Mouse (Mus musculus) heart, postnatal 0 days (tissue): Measurements from ENCODE around the gene Mapk8. TPM values are rescaled to one million over a fixed set of nuclear protein-coding genes. Genes with fewer than 3 reads are reported as not detected.

Experiments
- ATAC-seq: fragments of 200-750 bp; cut with Nextera tagmentation; 2 replicates; pipeline ENCODE4 v1.8.0; 2017; ENCODE audit warnings: low read depth, moderate number of reproducible peaks, moderate library complexity; ENCODE audit not compliant: insufficient read depth
- DNase-seq: peaks from one replicate; pipeline ENCODE4 v3.0.0-alpha.2; 2016; ENCODE audit warnings: low spot score
- H3K27ac ChIP-seq: fragments of 300-500 bp; sonication (generic); 2 replicates; pipeline ENCODE4 v1.5.1; 2014; ENCODE audit warnings: low read depth, mild to moderate bottlenecking
- H3K27me3 ChIP-seq: fragments of 300-500 bp; sonication (generic); 2 replicates; pipeline ENCODE4 v1.6.1; 2014; ENCODE audit warnings: low read length, mixed read lengths; ENCODE audit not compliant: control insufficient read depth, insufficient read depth
- H3K36me3 ChIP-seq: fragments of 300-500 bp; sonication (generic); replicated peaks from 2 replicates; pipeline ENCODE4 v1.6.1; 2014; ENCODE audit warnings: low read length, mixed read lengths; ENCODE audit not compliant: control insufficient read depth, insufficient read depth
- H3K4me1 ChIP-seq: fragments of 300-500 bp; sonication (generic); 2 replicates; pipeline ENCODE4 v1.6.1; 2014; ENCODE audit warnings: antibody characterized with exemption; ENCODE audit not compliant: control insufficient read depth, insufficient read depth
- H3K4me2 ChIP-seq: fragments of 300-500 bp; sonication (generic); 2 replicates; pipeline ENCODE4 v1.6.1; 2014; ENCODE audit warnings: low read depth, mild to moderate bottlenecking, low read length, moderate library complexity
- H3K4me3 ChIP-seq: fragments of 300-500 bp; sonication (generic); 2 replicates; pipeline ENCODE4 v1.5.1; 2014; ENCODE audit warnings: low read depth, low read length
- H3K9ac ChIP-seq: fragments of 300-500 bp; sonication (generic); replicated peaks from 2 replicates; pipeline ENCODE4 v1.6.1; 2014; ENCODE audit warnings: low read depth, low read length, mixed read lengths
- H3K9me3 ChIP-seq: fragments of 300-500 bp; sonication (generic); replicated peaks from 2 replicates; pipeline ENCODE4 v1.6.1; 2016; ENCODE audit warnings: low read length; ENCODE audit not compliant: control insufficient read depth
- CTCF ChIP-seq: IDR thresholded peaks from 2 replicates; pipeline ENCODE4 v1.5.1; 2016; ENCODE audit warnings: antibody characterized with exemption, control low read depth, low read depth
- EP300 ChIP-seq: IDR thresholded peaks from 2 replicates; pipeline ENCODE4 v1.6.1; 2016; ENCODE audit warnings: antibody characterized with exemption, low read depth
- WGBS: fragments of 180-500 bp; shearing (Covaris S2); extraction: QIAGEN DNeasy Blood & Tissue Kit; methylation state at CpG from one replicate; pipeline ENCODE4 v1.1.7; 2014; 5-methylcytosine and 5-hydroxymethylcytosine counted together
- polyA plus RNA-seq: library from polyadenylated mRNA; unstranded; fragments of >200 nt; fragmentation: Nextera tagmentation; extraction: Ambion mirVana; gene quantifications from 2 replicates; pipeline ENCODE4 v1.2.1, GENCODE M21; 2015
- total RNA-seq: library from RNA; depleted of rRNA; stranded (reverse); fragments of >200 nt; gene quantifications from 2 replicates; pipeline ENCODE4 v1.2.3, GENCODE M21; 2014; ENCODE audit warnings: low replicate concordance; rRNA removed

Gene Mapk8
- total RNA-seq (59.7 and 88.1 TPM in 2 replicates), polyA plus RNA-seq (10.2 and 12.8 TPM in 2 replicates)

DNA sequence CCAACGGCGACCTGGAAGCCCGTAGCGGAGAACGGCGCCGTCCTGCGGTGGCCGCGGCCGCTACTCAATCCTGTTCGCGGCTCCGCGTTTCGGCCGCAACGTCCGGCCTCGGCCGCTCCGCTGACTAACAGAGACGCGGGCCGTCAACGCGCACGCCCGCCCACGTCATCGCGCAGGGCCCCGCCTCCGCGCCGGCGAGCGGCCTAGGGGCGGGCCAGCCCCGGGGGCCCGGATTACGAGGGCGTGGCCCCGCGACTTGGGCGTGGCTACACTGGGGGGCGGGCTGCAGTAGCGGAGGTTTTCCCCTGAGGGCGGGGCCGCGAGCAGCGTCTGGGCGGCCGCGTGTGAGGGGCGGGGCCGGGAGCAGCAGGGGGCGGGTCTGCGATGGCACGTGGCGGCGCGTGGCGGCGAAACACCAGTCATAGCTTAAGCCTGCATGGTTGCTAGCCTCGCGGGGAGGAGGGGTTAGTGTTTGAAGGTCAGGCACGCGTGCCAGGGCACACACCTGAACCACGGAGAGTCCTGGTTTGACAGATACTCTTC is at the start of gene Mapk8:
Gene Mapk8, minus strand, starts transcription at position 132 of the 543 bp plus-strand sequence.
- H3K4me1 ChIP-seq: peaks cover 30% of the 10 kb centered on the region
- H3K36me3 ChIP-seq: no peaks in the 10 kb centered on the region
- peak within 1 kb of the TSS; percentile 76 for H3K4me2 ChIP-seq
- ATAC-seq (peak; percentile 99), DNase-seq (peak; percentile 92)
- peak within 1 kb of the TSS; percentile 91 for H3K4me3 ChIP-seq
- no peaks in the 10 kb centered on the region for H3K27me3 ChIP-seq
- TF ChIP-seq CTCF (no peak; the same call in 1 of the 2 replicates), EP300 (0 out of 2 replicates have a peak, but pooled peaks have one; percentile 17)
- WGBS: under 1% methylated on average over 68 of the region's 70 CpGs
- H3K9ac ChIP-seq: peak within 1 kb of the TSS; percentile 91
- peak within 1 kb of the TSS; percentile 93 for H3K27ac ChIP-seq
- no peaks in the 10 kb centered on the region for H3K9me3 ChIP-seq

DNA sequence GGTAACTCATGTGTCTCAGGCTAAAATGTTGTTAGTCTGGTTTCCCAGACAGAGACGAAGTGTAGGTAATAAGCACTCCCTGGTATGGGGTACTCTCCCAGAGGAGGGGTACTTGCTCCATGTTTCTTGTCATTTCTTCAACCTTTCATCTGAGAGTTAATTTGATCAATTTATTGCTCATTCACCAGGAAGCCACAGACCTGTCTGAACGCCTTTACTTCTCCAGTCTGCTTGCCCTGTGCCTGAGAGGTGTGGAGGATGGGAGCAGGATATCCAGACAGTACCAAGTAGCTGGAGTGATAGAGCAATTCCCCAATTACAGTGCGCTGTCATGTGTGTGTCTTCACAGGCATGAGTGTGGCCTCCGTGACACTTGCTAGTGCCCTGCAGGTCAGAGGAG is 48.3 kb upstream of the Mapk8 start:
- H3K4me3 ChIP-seq: no peak overlapping the region
- H3K4me1 ChIP-seq: no peaks in the 10 kb centered on the region
- H3K4me2 ChIP-seq: no peak overlapping the region
- WGBS: 71% methylated on average over 4 of the region's 4 CpGs
- no peak overlapping the region for H3K27ac ChIP-seq
- no peaks in the 10 kb centered on the region for H3K9me3 ChIP-seq
- 0 out of 2 replicates have a peak, but pooled peaks cover 5% of the 10 kb centered on the region for H3K27me3 ChIP-seq
- DNase-seq (no peak), ATAC-seq (no peak)
- H3K36me3 ChIP-seq: no peaks in the 10 kb centered on the region
- TF ChIP-seq CTCF (no peak), EP300 (no peak)
- H3K9ac ChIP-seq: no peak overlapping the region

DNA sequence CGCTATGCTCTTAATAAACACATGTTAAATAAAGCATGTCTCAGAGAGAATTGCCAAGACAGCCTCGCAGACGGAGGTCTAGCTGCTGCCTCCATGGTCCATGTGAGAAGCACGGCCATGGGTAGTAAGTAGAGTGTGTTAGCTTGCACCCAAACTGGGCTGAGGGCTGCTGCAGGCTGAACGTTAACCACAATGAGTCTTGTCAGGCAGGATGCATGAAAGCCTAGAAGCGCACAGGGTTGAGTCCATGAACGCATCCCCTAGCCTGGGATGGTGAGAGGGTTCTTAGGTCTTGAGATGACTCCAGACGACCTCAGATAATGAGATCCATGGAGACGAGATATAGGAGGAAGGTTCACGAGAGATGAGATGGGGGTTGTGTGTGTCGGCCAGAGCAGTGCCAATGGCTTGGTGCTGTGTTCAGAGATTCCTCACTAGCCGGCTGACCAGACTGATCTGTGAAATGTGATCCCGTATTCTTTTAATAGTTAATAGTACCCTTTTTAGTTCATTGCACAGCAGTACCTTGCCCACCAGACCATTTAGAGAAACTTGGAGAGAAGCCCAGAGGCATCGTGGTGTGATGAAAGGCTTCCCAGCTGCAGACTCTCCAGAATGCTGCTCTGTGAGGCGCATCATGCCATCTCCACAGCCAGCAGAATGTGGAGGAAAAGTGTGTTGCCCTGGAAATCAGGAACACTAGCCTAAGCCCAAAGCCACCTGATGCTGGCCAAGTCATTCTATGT is 41.0 kb upstream of the Mapk8 start:
- no peaks in the 10 kb centered on the region for H3K27me3 ChIP-seq
- H3K4me3 ChIP-seq: no peak overlapping the region
- ATAC-seq (no peak), DNase-seq (no peak)
- no peak overlapping the region for H3K27ac ChIP-seq
- TF ChIP-seq CTCF: no peak
- 26% methylated on average over 15 of the region's 15 CpGs for WGBS
- H3K4me2 ChIP-seq: no peak overlapping the region
- no peaks in the 10 kb centered on the region for H3K4me1 ChIP-seq
- no peaks in the 10 kb centered on the region for H3K36me3 ChIP-seq
- no peaks in the 10 kb centered on the region for H3K9me3 ChIP-seq
- H3K9ac ChIP-seq: no peak overlapping the region

DNA sequence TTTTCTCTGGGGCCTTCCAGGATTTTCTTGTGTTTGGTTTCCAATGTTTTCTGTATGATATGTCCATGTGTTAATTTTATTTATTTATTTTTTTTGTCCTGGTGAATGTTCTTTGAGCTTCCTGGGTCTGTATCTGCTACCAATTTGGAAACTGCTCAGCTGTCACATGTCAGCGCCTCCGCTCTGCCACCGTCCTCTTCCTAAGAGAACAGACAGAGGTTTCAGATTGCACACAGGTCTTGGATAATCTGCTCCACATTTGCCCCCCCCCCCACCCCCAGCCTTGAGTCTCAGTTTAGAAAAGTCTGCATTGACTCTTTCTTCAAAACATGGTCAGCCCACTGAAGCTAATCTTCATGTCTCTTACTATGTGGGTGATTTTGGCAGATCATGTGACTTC is 35.0 kb upstream of the Mapk8 start:
- Histone ChIP-seq H3K4me2 (no peak overlapping the region), H3K4me1 (no peaks in the 10 kb centered on the region), H3K4me3 (no peak overlapping the region), H3K9me3 (no peaks in the 10 kb centered on the region), H3K9ac (no peak overlapping the region), H3K27ac (no peak overlapping the region), H3K36me3 (no peaks in the 10 kb centered on the region), H3K27me3 (no peaks in the 10 kb centered on the region)
- no peak for TF ChIP-seq EP300
- no peak for TF ChIP-seq CTCF
- 33% methylated on average over 3 of the region's 3 CpGs for WGBS
- ATAC-seq (no peak), DNase-seq (no peak)

DNA sequence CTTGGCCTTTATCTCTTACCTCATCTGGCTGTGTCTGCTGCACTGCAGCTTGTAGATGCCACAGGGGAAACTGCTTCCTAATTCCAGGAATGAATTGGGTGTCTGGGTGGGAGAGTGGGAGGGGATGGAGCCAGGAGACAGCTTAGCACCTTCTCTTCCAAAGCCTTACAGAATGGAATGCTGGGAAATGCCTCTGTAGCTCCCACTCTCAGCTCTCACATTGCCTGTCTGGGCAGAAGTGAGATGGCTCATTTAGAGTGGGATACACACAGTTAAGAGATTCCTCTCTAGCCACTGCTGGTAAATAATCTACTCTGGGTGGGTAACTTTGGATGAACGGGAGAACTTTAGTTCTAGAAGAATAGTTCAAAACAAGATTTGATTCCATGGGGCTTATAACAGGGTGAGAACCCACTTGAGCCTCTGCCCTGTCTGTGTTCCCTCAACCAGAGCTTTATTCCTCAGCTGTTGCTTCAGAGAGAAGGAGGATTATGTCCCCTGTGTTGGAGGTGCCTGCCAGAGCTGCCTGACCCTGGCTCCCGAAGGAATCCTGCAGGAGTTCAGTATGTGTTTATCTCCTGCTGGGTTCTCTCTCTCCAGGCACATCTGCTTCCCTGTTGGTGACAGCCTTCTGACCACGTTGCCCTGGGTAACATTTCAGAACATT is 29.3 kb upstream of the Mapk8 start:
- no peaks in the 10 kb centered on the region for H3K36me3 ChIP-seq
- no peaks in the 10 kb centered on the region for H3K9me3 ChIP-seq
- H3K4me1 ChIP-seq: no peaks in the 10 kb centered on the region
- no peaks in the 10 kb centered on the region for H3K27me3 ChIP-seq
- no peak overlapping the region for H3K9ac ChIP-seq
- no peak overlapping the region for H3K27ac ChIP-seq
- no peak for TF ChIP-seq CTCF
- no peak for TF ChIP-seq EP300
- DNase-seq: no peak
- no peak overlapping the region for H3K4me2 ChIP-seq
- 12% methylated on average over 3 of the region's 3 CpGs for WGBS
- no peak overlapping the region for H3K4me3 ChIP-seq
- no peak for ATAC-seq
